Mouse (Mus musculus): ENCODE measurements at regions not wholly inside any gene's neighbourhood (a gene's known extent, or its start where the extent isn't known, plus 50 kb on each side); places are given as distances from the start of the nearest gene placed in this dataset.

DNA sequence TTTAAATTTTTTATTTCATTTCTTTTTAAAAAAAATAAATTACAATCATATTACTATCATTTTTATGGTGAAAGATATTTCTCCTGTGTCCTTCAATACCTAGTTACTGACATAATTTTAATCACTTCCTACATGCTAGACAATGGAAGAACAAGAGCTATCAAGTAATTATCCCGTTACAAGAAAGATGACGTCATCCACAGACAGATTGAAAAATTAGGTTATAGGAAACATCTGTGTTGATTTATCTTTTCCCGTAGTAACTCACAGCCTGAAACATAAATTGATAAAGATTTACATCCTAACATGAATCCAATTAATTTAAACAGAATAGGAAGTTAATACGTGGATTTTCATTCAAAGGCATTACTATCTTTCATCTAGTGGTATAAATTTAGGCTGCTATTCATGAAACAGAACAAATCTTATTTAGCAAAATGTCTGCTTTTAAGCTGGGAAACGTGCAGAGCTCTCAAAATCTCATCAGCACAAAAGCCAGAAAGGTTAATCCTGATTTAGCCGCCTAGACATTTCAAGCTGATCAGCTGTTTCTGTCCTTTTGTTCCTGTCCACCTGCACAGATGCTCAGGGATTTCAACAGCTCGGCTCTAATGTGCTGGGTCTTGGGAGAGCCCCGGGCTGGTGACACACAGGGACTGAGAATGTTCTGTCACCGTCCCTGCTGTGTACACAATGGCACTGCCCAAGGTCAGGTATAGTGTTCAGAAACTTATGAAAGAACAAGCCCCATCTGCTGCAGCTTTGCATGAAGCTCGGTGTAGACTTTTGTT is 189.0 kb upstream of the Cd180 start:
- DNase-seq (ENCODE audit: low spot score in 2 of 2), result no peak

- DNase-seq (ENCODE audit: low spot score in 2 of 2), result no peak
Measured at GRCm38 (mm10) chr13:102507226-102507625, 186.1 kb upstream of the Cd180 start.

GRCm38 (mm10) chr13:102507916-102508315 is 185.4 kb upstream of the Cd180 start:
- DNase-seq (ENCODE audit: low spot score in 2 of 2), result no peak

DNA sequence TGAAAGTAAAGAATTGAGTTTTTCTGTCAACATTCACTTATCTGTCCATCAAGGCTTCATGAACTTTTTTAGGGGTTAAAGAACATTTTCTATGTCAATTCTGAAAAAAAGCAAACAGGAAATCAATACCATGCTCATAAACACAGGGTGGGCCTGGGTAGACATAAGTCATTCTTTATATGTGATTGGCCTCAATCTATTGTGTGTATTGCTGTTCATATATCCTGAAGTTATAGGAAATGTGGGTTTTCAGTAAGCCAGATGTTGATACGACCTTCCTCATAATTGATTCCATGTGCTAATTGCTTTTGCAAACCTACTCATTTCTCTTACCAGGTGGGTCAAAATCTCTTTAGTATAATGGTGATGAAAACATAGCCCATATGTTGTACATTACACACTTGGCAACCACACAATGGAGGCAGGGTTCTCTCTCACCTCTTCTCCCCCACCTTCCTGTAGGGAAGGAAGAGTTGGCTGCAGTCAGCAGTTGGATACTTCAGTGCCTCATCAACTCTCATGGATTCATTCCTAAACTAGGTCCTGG is 182.6 kb upstream of the Cd180 start:
- no peak for DNase-seq (ENCODE audit: low spot score in 2 of 2)

- DNase-seq (ENCODE audit: low spot score in 2 of 2), result no peak
Measured at GRCm38 (mm10) chr13:102518169-102518882, 175.0 kb upstream of the Cd180 start.

- no peak for DNase-seq (ENCODE audit: low spot score in 2 of 2)
Measured at GRCm38 (mm10) chr13:102521427-102521826, 171.9 kb upstream of the Cd180 start.

- no peak for DNase-seq (ENCODE audit: low spot score in 2 of 2)
Measured at GRCm38 (mm10) chr13:102522080-102522479, 171.3 kb upstream of the Cd180 start.

GRCm38 (mm10) chr13:102526621-102527140 is 166.7 kb upstream of the Cd180 start:
- DNase-seq (ENCODE audit: low spot score in 2 of 2), result no peak

- no peak for DNase-seq (ENCODE audit: low spot score in 2 of 2)
Measured at GRCm38 (mm10) chr13:102533784-102534183, 159.6 kb upstream of the Cd180 start.

GRCm38 (mm10) chr13:102537424-102538242 is 155.7 kb upstream of the Cd180 start:
- no peak for DNase-seq (ENCODE audit: low spot score in 2 of 2)

DNA sequence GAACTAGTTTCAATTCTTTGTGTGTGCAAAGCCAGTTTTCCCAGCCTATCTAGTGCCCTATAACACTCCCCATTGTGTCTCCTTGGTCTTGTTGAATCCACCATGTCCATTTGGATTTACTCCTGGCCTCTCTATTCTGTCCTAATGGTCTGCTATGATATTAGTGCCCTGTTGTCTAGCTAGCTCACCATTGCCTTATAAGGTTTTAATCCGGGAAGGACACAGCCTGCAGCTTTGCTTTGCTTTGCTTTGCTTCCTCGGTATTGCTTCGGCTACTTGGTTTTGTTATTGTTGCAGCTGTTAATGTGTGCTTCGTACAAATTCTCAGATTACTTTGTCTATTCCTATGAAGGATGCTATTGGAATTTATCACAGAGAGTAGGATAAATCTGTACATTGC is 152.9 kb upstream of the Cd180 start:
- no peak for DNase-seq (ENCODE audit: low spot score in 2 of 2)

DNA sequence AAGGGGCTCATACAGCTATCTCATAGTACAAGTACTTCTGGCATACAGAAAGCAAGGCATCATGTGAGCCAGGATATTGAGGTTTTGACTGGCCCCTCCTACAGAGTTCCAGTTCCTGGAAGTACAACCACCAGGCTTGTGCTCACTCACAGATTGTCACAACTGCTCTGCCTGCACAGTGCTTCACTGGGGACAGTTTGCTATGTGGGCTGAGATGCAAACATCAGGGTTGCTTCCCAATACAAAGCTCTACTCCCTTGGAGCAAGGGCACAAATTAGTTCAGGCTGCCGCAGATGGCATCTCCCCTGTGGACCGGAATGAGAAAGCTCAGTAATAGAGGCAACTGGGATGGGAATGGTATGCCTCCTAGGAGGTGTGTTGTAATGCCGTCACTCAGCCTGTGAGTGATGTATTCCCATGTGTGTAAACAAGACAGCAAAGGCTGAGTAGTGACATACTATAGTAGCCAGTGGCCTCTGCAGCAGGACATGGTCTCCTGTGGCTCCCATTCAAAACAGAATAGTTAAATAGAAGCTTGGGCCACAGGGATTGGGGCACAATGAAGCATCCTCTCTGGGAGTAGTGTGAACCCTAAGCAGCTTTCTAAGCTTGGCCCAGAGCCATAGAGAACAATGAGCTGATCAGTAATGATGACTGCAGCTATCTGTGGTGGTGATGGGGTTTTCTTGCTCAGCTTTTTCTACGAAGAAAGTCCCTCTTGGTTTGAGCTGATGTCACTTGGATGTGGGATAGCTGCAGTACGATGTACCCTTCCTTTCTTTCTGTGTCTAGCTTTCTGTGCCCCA is 148.8 kb upstream of the Cd180 start:
- no peak for DNase-seq (ENCODE audit: low spot score in 2 of 2)

DNA sequence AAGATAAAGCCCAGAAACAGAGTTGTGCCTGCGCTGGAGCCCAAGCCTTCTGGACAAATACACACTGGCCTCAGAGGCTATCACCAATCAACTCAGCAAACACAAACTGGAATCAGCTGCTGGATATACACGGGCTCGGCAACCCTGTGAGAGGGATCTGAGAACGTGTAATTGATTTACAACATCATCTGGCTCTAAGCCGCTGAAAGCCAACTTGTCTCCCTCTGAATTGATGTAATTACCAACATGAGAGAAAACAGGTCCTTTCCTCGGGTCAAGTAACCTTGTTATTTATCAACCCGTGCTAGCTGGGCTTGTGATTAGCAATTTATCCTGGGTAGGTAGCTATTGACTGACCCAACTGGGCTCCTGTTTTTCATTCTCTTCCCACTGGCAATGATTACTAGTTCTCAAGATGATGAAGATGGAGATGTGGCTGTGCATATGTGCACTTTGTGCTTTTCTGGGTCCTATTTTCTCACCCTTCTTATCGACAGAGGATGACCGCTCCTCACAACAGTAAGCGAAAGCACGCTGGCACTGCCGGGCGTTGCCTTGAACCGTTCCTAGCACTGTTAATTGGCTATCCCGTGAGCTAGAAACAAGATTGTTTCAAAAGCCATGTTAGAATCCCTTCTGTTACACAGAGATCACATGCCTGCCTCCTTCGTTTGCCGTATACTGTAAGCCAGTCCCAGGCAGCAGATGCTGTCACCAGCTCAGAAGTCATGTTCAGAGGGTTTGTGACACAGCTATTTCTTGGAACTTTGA is 147.3 kb upstream of the Cd180 start:
- DNase-seq (ENCODE audit: low spot score in 2 of 2), result no peak

DNA sequence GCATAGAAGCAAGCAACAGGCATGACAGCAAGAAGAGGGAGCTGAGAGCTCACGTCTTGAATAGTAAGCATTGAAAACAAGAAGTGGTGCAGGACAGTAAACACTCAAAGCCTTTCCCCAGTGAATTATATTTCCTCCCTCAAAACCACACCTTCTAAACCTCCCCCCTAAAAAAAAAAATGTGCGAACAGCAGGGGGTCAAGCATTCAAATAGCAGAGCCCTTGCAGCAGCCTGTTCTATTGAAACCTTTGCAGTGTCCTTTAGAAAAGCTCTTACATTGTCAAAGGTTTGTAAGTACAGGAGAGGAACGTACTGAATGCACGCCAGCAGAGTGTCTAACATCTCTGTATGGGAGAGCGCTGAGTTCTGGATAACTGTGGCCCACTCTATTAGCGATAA is 145.1 kb upstream of the Cd180 start:
- DNase-seq (ENCODE audit: low spot score in 2 of 2), result no peak

- DNase-seq (ENCODE audit: low spot score in 2 of 2), result no peak
Measured at GRCm38 (mm10) chr13:102566846-102567572, 126.3 kb upstream of the Cd180 start.

- DNase-seq (ENCODE audit: low spot score in 2 of 2), result no peak
Measured at GRCm38 (mm10) chr13:102569580-102569979, 123.8 kb upstream of the Cd180 start.

- no peak for DNase-seq (ENCODE audit: low spot score in 2 of 2)
Measured at GRCm38 (mm10) chr13:102570286-102570685, 123.1 kb upstream of the Cd180 start.

DNA sequence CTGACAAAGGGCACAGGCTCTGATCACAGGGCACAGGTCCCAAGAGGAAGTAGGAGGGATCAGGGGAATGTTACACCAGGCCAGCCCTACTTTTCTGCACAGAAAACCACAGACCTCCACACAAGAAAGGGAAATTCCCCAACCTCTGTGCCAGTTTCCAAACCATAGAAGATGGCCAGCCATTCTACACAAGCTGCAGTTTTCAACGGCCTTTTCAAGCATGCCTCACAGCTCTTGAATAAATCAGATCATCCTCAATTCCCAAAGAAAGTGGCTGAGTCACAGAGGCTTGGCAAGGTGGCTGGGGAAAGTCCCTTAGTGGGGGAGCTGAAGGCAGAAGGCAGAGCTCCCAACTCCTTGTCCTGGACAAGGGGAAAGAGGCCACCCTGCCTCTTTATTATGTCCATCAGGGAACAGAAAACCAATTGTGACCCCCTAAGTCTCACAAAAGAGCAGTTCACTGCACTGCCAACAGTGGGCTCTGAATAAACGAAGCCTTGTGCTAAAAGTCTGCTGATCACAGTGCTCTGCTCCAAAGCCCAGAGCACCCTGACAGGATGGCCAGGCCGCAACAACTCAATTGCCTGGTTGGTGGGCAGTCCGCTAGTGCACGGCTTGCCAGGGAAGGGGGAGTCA is 120.0 kb upstream of the Cd180 start:
- no peak for DNase-seq (ENCODE audit: low spot score in 2 of 2)
